Mouse (Mus musculus): ENCODE measurements at regions not wholly inside any gene's neighbourhood (a gene's known extent, or its start where the extent isn't known, plus 50 kb on each side); places are given as distances from the start of the nearest gene placed in this dataset.

DNA sequence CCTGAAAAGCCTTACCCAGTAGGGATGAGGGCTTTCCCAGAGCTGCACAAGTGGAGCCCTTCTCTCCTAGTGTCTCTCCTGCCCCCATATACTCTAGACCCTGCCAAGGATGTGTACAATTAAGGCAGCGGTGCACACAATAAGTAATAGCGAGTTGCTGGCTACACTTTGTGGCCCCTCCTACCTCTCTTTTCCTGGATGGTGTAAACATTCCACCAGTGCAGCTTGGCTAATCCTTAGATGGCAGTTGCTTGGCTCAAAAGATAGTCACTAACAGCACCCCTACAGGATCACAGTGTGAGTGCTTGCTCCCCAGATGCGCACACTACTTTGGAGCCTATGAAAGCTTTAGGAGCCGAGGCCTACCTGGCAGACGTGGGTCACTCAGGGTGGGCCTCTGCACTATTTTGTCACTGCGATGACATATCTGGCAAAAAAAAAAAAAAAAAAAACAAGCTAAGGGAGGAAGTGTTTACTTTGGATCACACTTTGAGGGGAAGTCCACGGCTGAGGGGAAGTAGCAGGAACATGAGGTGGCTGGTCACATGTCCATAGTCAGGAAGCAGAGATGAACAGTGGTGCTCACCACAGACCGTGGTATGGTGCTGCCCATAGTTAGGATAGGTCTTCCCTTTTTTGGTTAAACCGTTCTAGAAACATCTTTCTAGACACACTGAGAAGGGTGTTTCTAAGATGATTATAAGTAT lies 57.6 kb upstream of the Ampd3 start:
- Histone ChIP-seq H3K9ac (ENCODE audit: low read depth, low read length) (no peak overlapping the region), H3K36me3 (ENCODE audit: control insufficient read depth, insufficient read depth, low read length) (no peaks in the 10 kb centered on the region), H3K27ac (ENCODE audit: low read depth, low read length) (no peak overlapping the region), H3K9me3 (ENCODE audit: control insufficient read depth, low read length) (no peaks in the 10 kb centered on the region), H3K27me3 (replicated peaks; ENCODE audit: control insufficient read depth, insufficient read depth, low read length) (no peaks in the 10 kb centered on the region), H3K4me1 (ENCODE audit: control insufficient read depth, insufficient read depth, low read depth, low read length) (peaks cover 5% of the 10 kb centered on the region; the same call in 1 of the 2 replicates), H3K4me2 (ENCODE audit: low read length) (no peak overlapping the region), H3K4me3 (ENCODE audit: low read length) (no peak overlapping the region)
- 88% methylated on average over 9 of the region's 9 CpGs for WGBS
- no peak for ATAC-seq

DNA sequence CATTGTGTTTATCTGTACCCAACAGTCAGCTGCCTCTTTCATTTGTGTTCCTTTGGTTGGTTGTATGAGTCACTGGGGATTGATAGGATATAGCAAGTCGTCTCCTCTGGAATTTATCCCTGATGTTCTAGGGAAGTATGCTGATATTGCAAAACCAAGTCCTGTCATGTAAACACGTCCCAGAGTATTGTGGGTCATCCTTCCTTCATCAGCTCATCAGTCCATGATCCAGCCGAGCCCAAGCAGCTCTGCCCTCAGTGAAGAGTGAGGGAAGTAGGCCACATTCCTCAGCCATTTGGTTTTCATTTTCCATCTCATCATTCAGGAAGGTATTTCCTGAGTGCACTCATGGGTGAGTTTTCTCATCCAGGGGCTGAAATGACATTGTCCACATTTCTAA lies 54.3 kb upstream of the Ampd3 start:
- H3K4me2 ChIP-seq (ENCODE audit: low read length), result no peak overlapping the region
- WGBS, result 78% methylated on average over 3 of the region's 3 CpGs

DNA sequence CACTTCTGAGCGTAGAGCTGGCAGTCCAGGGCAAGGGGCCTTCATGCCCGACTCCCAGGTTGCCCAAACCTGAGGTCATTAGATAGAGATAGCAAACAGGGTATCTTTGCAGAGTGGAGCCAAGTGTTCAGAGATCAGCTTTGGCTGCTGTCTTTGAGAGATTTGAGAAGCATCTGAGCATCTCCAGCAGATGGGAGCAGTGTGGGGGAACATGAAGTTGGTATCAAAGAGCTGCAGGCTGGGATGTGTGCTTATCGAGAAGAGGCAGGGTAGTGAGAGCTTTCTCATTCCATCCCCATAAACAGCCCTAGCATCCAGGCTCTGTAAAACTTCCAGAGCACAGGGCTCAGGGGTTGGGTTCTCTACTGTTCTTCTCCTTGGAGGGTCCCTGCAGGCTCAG lies 52.9 kb upstream of the Ampd3 start:
- Histone ChIP-seq H3K4me2 (ENCODE audit: low read length) (no peak overlapping the region), H3K4me3 (ENCODE audit: low read length) (no peak overlapping the region), H3K27me3 (replicated peaks; ENCODE audit: control insufficient read depth, insufficient read depth, low read length) (no peaks in the 10 kb centered on the region), H3K36me3 (ENCODE audit: control insufficient read depth, insufficient read depth, low read length) (no peaks in the 10 kb centered on the region), H3K9ac (ENCODE audit: low read depth, low read length) (no peak overlapping the region), H3K27ac (ENCODE audit: low read depth, low read length) (no peak overlapping the region), H3K9me3 (ENCODE audit: control insufficient read depth, low read length) (no peaks in the 10 kb centered on the region), H3K4me1 (ENCODE audit: control insufficient read depth, insufficient read depth, low read depth, low read length) (no peaks in the 10 kb centered on the region)
- ATAC-seq, result no peak
- WGBS, result 98% methylated on average over 3 of the region's 3 CpGs

More for the DNA sequence above, 54.3 kb upstream of the Ampd3 start:
- H3K4me1 ChIP-seq (ENCODE audit: control insufficient read depth, insufficient read depth, low read depth, low read length), result no peaks in the 10 kb centered on the region
- H3K9ac ChIP-seq (ENCODE audit: low read depth, low read length), result no peak overlapping the region
- no peaks in the 10 kb centered on the region for H3K9me3 ChIP-seq (ENCODE audit: control insufficient read depth, low read length)
- H3K36me3 ChIP-seq (ENCODE audit: control insufficient read depth, insufficient read depth, low read length), result no peaks in the 10 kb centered on the region
- H3K27me3 ChIP-seq (replicated peaks; ENCODE audit: control insufficient read depth, insufficient read depth, low read length), result no peaks in the 10 kb centered on the region
- ATAC-seq, result no peak
- H3K27ac ChIP-seq (ENCODE audit: low read depth, low read length), result no peak overlapping the region
- H3K4me3 ChIP-seq (ENCODE audit: low read length), result no peak overlapping the region

DNA sequence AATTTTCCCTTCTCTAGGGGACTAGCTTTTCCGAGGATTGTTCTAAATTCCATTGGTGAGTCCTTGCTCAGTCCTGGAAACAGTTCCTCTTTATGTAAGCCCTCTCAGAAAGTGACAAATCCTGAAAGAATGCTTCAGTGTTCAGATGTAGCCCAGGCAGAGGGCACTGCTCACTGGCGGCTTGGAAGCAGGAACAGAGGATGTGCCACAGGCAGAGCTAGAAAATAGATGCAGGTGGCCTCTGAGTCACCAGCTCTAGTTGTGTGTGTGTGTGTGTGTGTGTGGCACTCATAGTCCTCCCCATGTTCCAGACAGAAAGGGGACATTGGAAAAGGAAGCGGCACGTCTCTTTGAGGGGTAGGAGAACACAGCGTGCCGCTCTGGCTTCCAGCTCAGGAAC lies 52.5 kb upstream of the Ampd3 start:
- 78% methylated on average over 6 of the region's 6 CpGs for WGBS

DNA sequence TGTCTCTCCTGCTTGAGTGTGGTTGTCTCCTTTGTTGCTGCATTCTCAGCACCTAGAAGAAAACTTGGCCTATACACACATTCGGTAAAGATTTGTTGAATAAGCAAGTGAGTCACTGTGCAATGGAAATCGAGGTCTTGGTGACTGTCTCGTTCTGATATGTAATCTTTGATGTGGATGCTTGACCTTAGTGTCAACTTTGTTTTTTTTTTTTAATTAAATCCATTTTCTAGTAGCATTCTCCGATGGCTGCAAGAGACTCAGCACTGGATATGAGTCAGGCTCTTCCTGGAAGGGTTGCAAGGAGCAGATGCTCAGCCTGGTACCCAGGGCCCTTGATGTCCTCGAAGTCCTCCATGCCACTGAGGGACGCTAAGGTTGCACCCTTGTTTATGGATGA lies 50.9 kb upstream of the Ampd3 start:
- 90% methylated on average over 6 of the region's 6 CpGs for WGBS
- Histone ChIP-seq H3K36me3 (ENCODE audit: control insufficient read depth, insufficient read depth, low read length) (no peaks in the 10 kb centered on the region), H3K4me3 (ENCODE audit: low read length) (no peak overlapping the region), H3K4me2 (ENCODE audit: low read length) (no peak overlapping the region), H3K9ac (ENCODE audit: low read depth, low read length) (no peak overlapping the region), H3K4me1 (ENCODE audit: control insufficient read depth, insufficient read depth, low read depth, low read length) (no peaks in the 10 kb centered on the region), H3K27me3 (replicated peaks; ENCODE audit: control insufficient read depth, insufficient read depth, low read length) (no peaks in the 10 kb centered on the region), H3K27ac (ENCODE audit: low read depth, low read length) (no peak overlapping the region), H3K9me3 (ENCODE audit: control insufficient read depth, low read length) (no peaks in the 10 kb centered on the region)
- ATAC-seq, result no peak

More for the DNA sequence above, 52.5 kb upstream of the Ampd3 start:
- no peaks in the 10 kb centered on the region for H3K36me3 ChIP-seq (ENCODE audit: control insufficient read depth, insufficient read depth, low read length)
- no peak for ATAC-seq
- no peak overlapping the region for H3K4me3 ChIP-seq (ENCODE audit: low read length)
- H3K27me3 ChIP-seq (replicated peaks; ENCODE audit: control insufficient read depth, insufficient read depth, low read length), result no peaks in the 10 kb centered on the region
- no peak overlapping the region for H3K27ac ChIP-seq (ENCODE audit: low read depth, low read length)
- no peak overlapping the region for H3K4me2 ChIP-seq (ENCODE audit: low read length)
- H3K9me3 ChIP-seq (ENCODE audit: control insufficient read depth, low read length), result no peaks in the 10 kb centered on the region
- no peaks in the 10 kb centered on the region for H3K4me1 ChIP-seq (ENCODE audit: control insufficient read depth, insufficient read depth, low read depth, low read length)
- H3K9ac ChIP-seq (ENCODE audit: low read depth, low read length), result no peak overlapping the region
